Mouse (Mus musculus): Measurements from ENCODE around the gene Rnase12. TPM values are rescaled to one million over a fixed set of nuclear protein-coding genes. Genes with fewer than 3 reads are reported as not detected.
"Not testable (repeated sequence)": the region's sequence is repeated elsewhere in the genome, so short reads cannot be mapped to it uniquely, and the experiment has no call there.

The Rnase12 gene
- 4.9 TPM in 1 of 2 replicates, not detected in the other for polyA plus RNA-seq (2011; ENCODE audit: insufficient read depth, insufficient read length, low replicate concordance, missing spikeins)

DNA sequence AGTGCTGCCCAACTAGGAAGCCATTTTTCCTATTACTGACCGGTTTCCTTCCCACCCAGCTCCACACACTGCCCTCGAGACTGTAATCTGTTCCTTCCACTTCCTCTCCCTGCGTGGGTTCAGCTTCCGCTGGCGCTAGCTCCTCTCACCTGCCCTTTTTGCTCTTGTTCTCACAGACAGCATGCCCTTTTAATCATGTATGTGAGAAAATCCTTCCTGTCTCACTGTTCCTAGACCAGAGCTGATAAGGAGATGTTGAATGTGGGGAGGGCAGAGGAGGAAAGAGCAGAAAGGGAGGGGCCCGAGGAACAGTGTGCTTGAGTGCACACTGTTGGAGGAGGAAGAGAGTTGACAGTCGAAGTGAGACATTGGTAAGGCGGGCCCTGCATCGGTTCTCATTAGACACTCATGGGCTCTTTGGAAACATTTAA, at the start of gene Rnase12:
Gene Rnase12, minus strand, starts transcription at position 261 of the 431 bp plus-strand sequence.
- H3K4me1 ChIP-seq (ENCODE audit: control insufficient read depth, insufficient read depth, low read length), result peaks cover 1% of the 10 kb centered on the region; the same call in 1 of the 2 replicates
- H3K4me3 ChIP-seq (replicated peaks; ENCODE audit: control insufficient read depth, low read depth, low read length), result peak within 1 kb of the TSS; percentile 30
- TF ChIP-seq CTCF (IDR thresholded peaks at IDR 0.05; ENCODE audit: control insufficient read depth, insufficient read depth, low read length), result no peak
- TF ChIP-seq POLR2A (IDR thresholded peaks at IDR 0.05; ENCODE audit: borderline replicate concordance, control insufficient read depth, low read depth, low read length), result no peak
- H3K27ac ChIP-seq (ENCODE audit: control insufficient read depth, insufficient read depth, low read depth, low read length, poor library complexity), result peak within 1 kb of the TSS; percentile 7; the same call in 1 of the 2 replicates
- 3% methylated on average over 9 of the region's 9 CpGs for WGBS

DNA sequence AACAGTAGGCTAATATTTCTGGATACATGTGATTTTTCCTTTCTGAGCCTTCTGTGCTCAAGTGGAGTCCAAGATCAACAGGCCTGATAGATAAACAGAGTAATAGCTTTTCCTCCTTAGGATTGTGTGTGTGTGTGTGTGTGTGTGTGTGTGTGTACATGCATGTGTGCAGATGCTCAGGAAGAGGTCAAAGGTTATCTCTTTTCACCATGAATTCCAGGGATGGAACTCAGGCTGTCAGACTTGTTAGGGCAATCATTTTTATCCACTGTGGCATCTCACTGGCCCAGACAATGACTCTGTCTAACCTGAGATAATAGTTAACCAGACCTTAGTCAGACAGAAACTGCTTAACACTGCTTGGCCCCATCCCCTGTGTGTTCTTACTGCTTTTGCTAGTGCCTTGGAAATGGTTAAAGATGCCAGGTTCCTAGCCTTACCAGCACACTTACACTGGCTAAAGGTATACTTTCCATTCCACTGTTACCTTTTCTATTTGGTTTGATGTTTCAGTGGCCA, 49.0 kb upstream of the Rnase12 start:
- TF ChIP-seq CTCF (IDR thresholded peaks at IDR 0.05; ENCODE audit: control insufficient read depth, insufficient read depth, low read length), result no peak
- TF ChIP-seq POLR2A (IDR thresholded peaks at IDR 0.05; ENCODE audit: borderline replicate concordance, control insufficient read depth, low read depth, low read length), result no peak
- H3K4me3 ChIP-seq (replicated peaks; ENCODE audit: control insufficient read depth, low read depth, low read length), result no peak overlapping the region
- H3K27ac ChIP-seq (ENCODE audit: control insufficient read depth, insufficient read depth, low read depth, low read length, poor library complexity), result no peak overlapping the region
- H3K4me1 ChIP-seq (ENCODE audit: control insufficient read depth, insufficient read depth, low read length), result no peaks in the 10 kb centered on the region; the same call in 1 of the 2 replicates

DNA sequence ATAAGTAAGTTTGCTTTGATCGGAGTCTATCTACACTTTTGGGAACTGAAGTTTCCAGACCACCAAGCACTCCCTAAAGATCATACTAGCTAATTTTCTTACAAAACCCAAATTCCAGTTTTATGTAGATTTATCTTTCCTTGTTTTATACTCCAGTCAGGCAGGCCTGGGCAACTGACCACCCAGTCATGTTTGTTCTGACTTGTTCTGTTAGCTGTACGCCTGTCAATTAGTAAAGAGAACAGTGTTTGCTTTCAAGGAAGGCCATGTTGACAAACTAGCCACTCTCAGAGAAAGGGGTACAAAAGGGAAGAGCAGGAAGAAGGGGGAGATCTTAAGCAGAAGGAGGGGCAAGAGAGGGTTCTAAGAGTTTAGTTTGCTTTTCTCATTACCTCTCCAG, 46.9 kb upstream of the Rnase12 start:
- Histone ChIP-seq H3K4me3 (replicated peaks; ENCODE audit: control insufficient read depth, low read depth, low read length) (no peak overlapping the region), H3K4me1 (ENCODE audit: control insufficient read depth, insufficient read depth, low read length) (no peaks in the 10 kb centered on the region; the same call in 1 of the 2 replicates), H3K27ac (ENCODE audit: control insufficient read depth, insufficient read depth, low read depth, low read length, poor library complexity) (no peak overlapping the region)
- TF ChIP-seq CTCF (IDR thresholded peaks at IDR 0.05; ENCODE audit: control insufficient read depth, insufficient read depth, low read length), result no peak
- TF ChIP-seq POLR2A (IDR thresholded peaks at IDR 0.05; ENCODE audit: borderline replicate concordance, control insufficient read depth, low read depth, low read length), result no peak
- 89% methylated on average over 2 of the region's 2 CpGs for WGBS

DNA sequence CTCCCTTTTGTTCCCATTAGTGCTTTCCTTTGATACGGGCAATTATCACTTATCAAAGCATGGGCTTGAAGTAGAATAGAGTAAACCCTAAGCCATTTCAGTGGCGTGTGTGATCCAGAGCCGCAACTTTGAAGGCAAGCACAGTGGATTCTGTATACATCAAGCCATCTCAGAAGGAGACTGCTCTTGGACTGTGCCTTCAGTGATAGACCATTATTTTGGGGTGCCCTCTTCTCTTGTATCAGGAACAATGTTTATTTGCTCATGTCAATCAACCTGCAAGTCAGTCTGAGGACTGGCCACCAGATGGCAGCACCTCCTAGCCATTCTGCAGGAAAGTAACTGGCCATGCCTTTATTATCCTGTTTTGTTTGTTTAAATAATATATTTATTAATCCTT, 45.8 kb upstream of the Rnase12 start:
- Histone ChIP-seq H3K27ac (ENCODE audit: control insufficient read depth, insufficient read depth, low read depth, low read length, poor library complexity) (no peak overlapping the region), H3K4me3 (replicated peaks; ENCODE audit: control insufficient read depth, low read depth, low read length) (no peak overlapping the region), H3K4me1 (ENCODE audit: control insufficient read depth, insufficient read depth, low read length) (no peaks in the 10 kb centered on the region; the same call in 1 of the 2 replicates)
- peak; percentile 91 for TF ChIP-seq CTCF (IDR thresholded peaks at IDR 0.05; ENCODE audit: control insufficient read depth, insufficient read depth, low read length)
- TF ChIP-seq POLR2A (IDR thresholded peaks at IDR 0.05; ENCODE audit: borderline replicate concordance, control insufficient read depth, low read depth, low read length), result no peak
- 78% methylated on average over 3 of the region's 3 CpGs for WGBS

DNA sequence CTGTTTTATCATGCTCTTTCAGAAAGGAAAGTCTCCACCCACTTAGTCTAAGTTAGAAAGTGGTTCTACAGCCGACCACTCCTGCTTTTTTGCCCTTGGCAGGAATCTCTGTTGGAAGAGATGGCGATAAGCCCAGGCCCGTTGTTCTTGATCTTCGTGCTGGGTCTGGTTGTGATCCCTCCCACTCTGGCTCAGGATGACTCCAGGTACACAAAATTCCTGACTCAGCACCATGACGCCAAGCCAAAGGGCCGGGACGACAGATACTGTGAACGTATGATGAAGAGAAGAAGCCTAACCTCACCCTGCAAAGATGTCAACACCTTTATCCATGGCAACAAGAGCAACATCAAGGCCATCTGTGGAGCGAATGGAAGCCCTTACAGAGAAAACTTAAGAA, 43.8 kb upstream of the Rnase12 start:
- Histone ChIP-seq H3K4me3 (replicated peaks; ENCODE audit: control insufficient read depth, low read depth, low read length) (no peak overlapping the region), H3K4me1 (ENCODE audit: control insufficient read depth, insufficient read depth, low read length) (no peaks in the 10 kb centered on the region; the same call in 1 of the 2 replicates), H3K27ac (ENCODE audit: control insufficient read depth, insufficient read depth, low read depth, low read length, poor library complexity) (no peak overlapping the region)
- 85% methylated on average over 9 of the region's 9 CpGs for WGBS
- TF ChIP-seq CTCF (IDR thresholded peaks at IDR 0.05; ENCODE audit: control insufficient read depth, insufficient read depth, low read length) (no peak), POLR2A (IDR thresholded peaks at IDR 0.05; ENCODE audit: borderline replicate concordance, control insufficient read depth, low read depth, low read length) (no peak)

DNA sequence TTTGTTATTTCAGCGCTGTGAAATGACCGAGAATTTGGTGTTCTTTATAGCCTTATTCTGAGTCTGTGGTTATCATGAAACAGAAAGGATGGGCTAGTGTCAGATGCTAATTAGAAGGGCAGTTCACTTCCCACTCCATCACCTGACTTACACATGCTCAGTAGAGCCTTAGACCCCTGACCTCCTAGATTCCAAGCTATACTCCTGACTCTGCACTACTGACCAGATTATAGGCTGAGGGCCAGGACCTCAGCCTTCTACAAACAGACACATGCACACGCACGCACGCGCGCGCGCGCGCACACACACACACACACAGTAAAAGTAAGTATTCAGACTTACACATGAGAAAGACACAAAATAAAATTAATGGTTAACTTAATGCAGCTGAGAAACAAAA, 41.5 kb upstream of the Rnase12 start:
- H3K27ac ChIP-seq (ENCODE audit: control insufficient read depth, insufficient read depth, low read depth, low read length, poor library complexity), result no peak overlapping the region
- H3K4me1 ChIP-seq (ENCODE audit: control insufficient read depth, insufficient read depth, low read length), result peaks cover 3% of the 10 kb centered on the region; the same call in 1 of the 2 replicates
- 96% methylated on average over 11 of the region's 11 CpGs for WGBS
- TF ChIP-seq CTCF (IDR thresholded peaks at IDR 0.05; ENCODE audit: control insufficient read depth, insufficient read depth, low read length), result no peak
- no peak for TF ChIP-seq POLR2A (IDR thresholded peaks at IDR 0.05; ENCODE audit: borderline replicate concordance, control insufficient read depth, low read depth, low read length)
- no peak overlapping the region for H3K4me3 ChIP-seq (replicated peaks; ENCODE audit: control insufficient read depth, low read depth, low read length)

DNA sequence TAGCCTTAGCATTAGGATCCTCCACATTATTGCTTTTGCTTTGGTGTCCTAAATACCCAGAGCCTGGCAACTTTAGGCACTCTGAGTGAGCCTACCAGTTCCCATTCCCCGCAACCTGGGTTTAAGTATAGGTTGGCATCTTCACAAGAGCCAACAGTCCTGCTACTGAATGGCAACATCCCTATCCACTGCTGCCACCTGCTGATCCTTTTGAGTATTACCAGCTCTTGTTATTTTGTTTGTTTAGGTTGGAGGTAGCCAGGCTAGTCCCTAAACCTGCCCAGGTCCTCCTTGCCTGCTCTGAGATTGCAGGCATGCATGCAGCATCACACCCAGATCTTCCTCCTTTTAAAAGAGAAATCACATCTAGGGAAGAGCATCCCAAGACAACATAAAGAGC, 40.8 kb upstream of the Rnase12 start:
- H3K4me3 ChIP-seq (replicated peaks; ENCODE audit: control insufficient read depth, low read depth, low read length); H3K27ac ChIP-seq (ENCODE audit: control insufficient read depth, insufficient read depth, low read depth, low read length, poor library complexity); H3K4me1 ChIP-seq (ENCODE audit: control insufficient read depth, insufficient read depth, low read length): not testable (repeated sequence)
- TF ChIP-seq CTCF (IDR thresholded peaks at IDR 0.05; ENCODE audit: control insufficient read depth, insufficient read depth, low read length), result peak; percentile 50
- WGBS, result 5% methylated on average over 1 of the region's 1 CpGs

DNA sequence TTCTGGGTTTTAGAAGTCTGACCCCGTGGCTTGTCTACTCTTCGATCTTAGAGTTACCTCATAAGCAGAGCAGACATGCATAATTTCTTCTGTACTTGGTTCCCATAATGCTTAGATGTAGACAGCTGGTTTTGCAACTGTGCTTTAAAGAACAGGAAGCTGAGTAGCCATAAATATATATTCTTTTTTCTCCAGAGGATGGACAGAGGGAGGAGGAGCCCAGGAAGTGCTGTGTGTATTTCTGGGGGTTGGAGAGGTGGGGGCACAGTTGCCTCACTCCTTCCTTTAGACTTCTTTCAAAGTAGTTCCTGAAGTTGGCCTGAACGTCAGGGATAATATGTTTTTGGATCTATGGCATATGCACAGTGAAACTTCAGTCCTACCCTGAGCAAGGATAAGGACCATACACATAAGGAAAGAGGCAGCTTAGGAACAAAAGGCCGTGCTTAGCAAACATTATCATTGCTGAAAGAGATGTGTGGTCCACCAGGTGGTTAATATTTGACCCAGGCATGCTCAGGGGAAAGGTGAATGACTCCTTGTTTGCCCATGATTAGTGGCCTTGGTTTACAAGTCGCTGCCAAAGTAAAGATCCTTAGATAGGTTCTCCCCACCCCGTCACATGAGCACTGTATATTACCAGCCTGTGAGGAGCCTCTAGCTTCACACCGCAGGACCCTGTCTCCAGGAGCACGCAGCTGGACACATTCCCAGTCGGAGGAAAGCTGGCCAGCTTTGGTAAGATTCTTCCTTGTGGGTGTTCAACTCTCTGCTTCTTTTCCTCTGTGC, 38.5 kb upstream of the Rnase12 start:
- TF ChIP-seq CTCF (IDR thresholded peaks at IDR 0.05; ENCODE audit: control insufficient read depth, insufficient read depth, low read length) (no peak), POLR2A (IDR thresholded peaks at IDR 0.05; ENCODE audit: borderline replicate concordance, control insufficient read depth, low read depth, low read length) (no peak)
- no peak overlapping the region for H3K27ac ChIP-seq (ENCODE audit: control insufficient read depth, insufficient read depth, low read depth, low read length, poor library complexity)
- no peak overlapping the region for H3K4me3 ChIP-seq (replicated peaks; ENCODE audit: control insufficient read depth, low read depth, low read length)
- H3K4me1 ChIP-seq (ENCODE audit: control insufficient read depth, insufficient read depth, low read length), result peaks cover 3% of the 10 kb centered on the region; the same call in 1 of the 2 replicates
- WGBS, result 36% methylated on average over 9 of the region's 9 CpGs
